Mouse (Mus musculus) naive thymus-derived CD4-positive, alpha-beta T cell, adult 2 months (primary cell): Measurements from ENCODE around the gene Naa25.

ENCODE experiments used
- DNase-seq: peaks from one replicate; pipeline ENCODE4 v3.0.0-alpha.2; 2011; ENCODE audit warnings: low read depth

Gene Naa25

GRCm38 (mm10) chr5:121452906-121453305, 55.2 kb downstream of the Naa25 start:
- no peak for DNase-seq

DNA sequence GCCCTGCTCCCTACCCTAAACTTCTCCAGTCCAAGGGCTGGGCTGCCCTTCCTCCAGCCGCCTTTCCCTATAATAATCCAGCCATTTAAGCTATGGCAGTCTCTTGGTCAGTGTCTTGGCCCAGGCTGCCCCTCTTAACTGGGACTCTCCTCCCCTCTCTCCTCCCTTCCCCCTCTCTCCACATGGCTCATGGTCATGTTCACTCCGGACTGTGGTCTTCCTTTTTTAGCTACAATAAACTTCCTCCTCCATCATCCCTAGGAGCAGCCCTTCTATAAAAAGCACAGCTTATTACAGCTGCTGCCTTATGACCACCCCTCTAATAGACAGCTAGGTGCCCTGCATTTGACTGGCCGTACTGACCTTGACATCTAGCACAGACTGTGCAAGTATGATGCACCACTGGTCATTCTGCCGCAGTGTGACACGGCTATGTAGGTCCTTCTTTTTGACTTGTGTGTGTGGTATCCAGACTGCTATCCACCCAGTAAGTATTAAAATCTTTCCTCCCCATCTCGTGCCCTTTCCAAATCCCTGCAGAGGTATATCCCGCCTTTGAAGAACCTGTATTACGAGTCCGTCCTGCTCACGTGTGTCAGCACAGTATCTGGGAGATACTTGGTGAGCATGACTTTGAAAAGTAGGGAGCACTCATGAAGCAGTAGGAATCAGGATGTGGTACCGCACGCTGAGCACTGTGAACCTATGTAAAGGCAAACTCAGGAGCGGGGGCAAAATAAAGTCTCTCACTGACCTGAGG, 56.2 kb downstream of the Naa25 start:
- DNase-seq: no peak

GRCm38 (mm10) chr5:121454503-121454782, 56.7 kb downstream of the Naa25 start:
- no peak for DNase-seq

DNA sequence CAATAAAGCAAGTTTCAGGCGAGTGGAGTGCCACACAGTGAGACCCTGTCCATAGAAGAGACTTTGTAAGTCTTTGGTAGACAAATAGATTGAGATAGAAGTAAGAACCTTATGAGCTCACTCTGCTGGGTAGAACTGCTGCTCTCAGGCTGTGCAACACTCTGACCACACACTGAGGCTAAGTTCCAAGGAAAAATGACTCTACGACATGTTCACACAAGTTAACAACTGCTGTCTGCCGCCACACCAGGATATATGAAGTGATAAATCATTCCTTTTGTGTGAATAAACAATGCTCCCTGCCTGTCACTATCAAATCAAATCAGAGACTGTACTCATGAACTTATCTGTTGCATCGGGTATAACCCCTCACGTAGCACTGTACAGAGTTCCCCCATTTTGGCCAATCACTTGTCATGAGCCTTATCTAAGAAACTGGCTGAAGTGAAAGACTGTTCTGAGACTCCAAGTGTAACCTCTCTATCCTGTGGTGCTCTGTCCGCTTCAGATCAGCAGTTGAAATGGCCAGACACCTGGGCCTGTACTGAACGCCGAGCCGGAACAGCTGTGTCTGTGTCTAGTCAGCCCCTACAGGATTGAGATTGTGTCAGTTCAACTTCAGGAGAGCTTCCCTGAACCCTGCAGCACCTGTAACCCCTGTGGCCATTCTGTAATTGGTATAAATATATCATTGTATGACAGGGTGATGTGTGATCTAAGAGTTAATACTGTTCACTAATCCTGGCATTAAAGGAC, 58.0 kb downstream of the Naa25 start:
- DNase-seq: no peak

GRCm38 (mm10) chr5:121461339-121462170, 63.8 kb downstream of the Naa25 start:
- no peak for DNase-seq

DNA sequence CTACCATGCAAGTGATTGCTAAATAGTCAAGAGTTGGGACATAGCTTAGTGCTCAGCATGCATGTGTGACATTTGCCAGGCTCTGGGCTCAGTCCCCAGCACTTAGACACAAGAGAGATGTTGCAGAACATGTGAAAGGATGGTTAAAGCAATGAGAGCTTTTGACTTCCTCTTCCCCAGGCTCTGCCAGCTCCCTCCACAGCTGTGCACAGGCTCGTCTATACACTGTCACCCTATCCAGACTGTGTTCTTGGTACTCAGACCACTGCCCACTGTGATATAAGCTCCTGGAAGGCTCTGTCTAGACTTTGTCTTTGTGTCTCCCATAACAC, 64.4 kb downstream of the Naa25 start:
- DNase-seq: no peak

- DNase-seq: no peak
Observed at GRCm38 (mm10) chr5:121462967-121463366, 65.2 kb downstream of the Naa25 start.

- no peak for DNase-seq
Observed at GRCm38 (mm10) chr5:121463601-121464250, 66.0 kb downstream of the Naa25 start.

DNA sequence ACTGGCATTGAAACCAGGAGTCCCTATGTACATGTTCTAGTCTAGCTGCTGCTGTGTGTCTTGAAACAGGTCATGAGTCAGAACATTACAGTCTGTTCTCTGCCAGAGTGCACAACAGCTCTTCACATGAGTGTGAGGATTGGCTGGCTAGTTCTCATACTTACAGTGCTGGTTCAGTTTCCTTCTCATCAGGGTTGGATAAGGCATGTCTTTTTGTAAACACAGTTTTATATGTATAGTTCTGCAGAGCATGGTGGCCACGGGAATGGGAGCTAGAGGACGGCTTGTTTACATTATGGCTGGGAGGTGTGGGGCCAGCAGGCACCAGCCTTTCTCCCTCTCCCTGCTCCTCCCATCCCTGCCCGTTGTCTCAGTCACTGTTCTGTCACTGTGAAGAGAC, 71.8 kb downstream of the Naa25 start:
- no peak for DNase-seq

DNA sequence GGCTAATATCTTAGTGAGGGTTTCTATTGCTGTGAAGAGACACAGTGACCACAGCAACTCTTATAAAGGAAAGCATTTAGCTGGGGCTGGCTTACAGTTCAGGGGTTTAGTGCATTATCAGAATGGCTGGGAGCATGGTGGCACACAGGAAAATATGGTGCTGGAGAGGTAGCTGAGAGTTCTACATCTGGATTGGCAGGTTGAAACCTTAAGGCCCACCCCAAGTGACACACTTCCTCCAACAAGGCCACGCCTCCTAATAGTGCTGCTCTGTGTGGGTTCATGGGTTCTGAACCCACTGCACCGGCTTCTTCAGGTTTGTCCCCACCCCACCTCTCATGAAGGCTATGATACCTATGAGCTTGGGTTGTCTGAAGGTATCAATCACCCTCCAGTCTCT, 74.7 kb downstream of the Naa25 start:
- DNase-seq: no peak

GRCm38 (mm10) chr5:121474610-121475009, 76.9 kb downstream of the Naa25 start:
- no peak for DNase-seq

- DNase-seq: no peak
Observed at GRCm38 (mm10) chr5:121476040-121476439, 78.3 kb downstream of the Naa25 start.

- DNase-seq: peak; percentile 83
Observed at GRCm38 (mm10) chr5:121477680-121478079, 79.9 kb downstream of the Naa25 start.

- DNase-seq: no peak
Observed at GRCm38 (mm10) chr5:121484801-121485200, 87.1 kb downstream of the Naa25 start.

DNA sequence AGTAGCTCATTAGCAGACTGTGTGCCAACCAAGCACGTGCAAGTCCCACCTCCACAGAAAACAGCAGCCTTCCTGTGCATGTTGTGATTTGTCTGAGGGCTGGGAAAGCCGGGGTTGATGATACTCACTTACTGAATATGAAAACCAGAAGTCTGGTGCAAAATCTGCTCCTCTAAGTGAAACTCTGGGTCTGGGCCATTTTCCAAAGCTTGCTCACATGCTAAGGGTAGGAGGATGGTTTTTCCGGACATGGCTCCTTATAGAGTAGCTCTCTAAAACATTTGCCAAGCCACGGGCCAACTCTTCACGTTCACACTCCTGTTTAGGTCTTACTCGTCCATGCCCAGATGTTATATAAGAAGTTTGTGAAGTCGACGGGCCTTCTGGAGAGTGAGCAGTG, 95.6 kb downstream of the Naa25 start:
- no peak for DNase-seq
